Mouse (Mus musculus) gastrocnemius, postnatal 10 days (tissue): ENCODE results near the gene Tapt1. TPM values are rescaled to one million over a fixed set of nuclear protein-coding genes. Genes with fewer than 3 reads are reported as not detected.

Experiments used
- DNase-seq: peaks from one replicate; pipeline ENCODE4 v3.0.0; 2021; ENCODE audit warnings: mixed read lengths
- total RNA-seq, 2 experiments: library from RNA; stranded (reverse); gene quantifications; 2 replicates each; pipeline ENCODE4 v1.2.3; 2021

Tapt1 gene
- total RNA-seq, 2 experiments from 2014 or later, result 31.7 to 33.1 TPM

GRCm38 (mm10) chr5:44198471-44198870 is 28.0 kb downstream of the Tapt1 start:
- no peak for DNase-seq

DNA sequence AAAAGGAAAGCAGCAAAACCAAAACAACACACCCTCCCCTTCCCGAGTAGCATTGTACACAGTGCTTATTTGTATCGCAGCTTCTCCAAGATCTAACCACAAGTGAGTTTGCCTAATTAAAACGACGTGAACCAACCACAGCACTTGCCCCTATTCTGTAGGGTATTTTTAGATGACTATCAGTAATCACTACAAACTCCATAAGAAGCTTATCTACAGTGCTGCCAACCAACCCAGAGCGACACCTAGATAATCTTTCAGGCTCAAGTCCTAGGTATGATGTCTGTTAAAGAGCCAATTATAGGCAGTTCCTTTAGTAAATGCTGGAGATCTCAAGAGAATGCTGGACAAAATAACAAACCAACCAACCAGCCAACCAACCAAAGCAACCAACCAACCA is 28.6 kb downstream of the Tapt1 start:
- DNase-seq, result no peak

GRCm38 (mm10) chr5:44196167-44196566 is 30.3 kb downstream of the Tapt1 start:
- DNase-seq, result no peak

- DNase-seq, result no peak
These were observed 39.1 kb downstream of the Tapt1 start for GRCm38 (mm10) chr5:44187370-44187769.

DNA sequence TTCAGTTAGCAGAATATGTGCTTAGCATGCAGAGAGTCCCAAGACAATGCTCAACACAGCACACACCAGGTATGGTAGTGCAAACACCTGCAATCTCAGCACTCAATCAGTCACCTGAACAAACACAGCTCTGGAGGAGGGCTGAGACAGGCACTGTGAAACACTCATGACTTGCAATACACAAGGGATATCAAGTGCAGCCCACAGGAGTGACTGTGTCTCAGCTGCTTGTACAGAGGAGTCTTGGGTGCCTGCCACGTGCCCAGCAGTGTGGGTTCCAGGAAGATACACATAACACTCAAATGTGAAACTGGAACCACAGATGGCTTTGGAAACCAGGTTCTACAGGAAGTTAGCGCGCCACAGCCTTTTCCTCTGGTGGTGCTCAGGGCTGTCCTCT is 44.8 kb downstream of the Tapt1 start:
- peak; percentile 20 for DNase-seq

DNA sequence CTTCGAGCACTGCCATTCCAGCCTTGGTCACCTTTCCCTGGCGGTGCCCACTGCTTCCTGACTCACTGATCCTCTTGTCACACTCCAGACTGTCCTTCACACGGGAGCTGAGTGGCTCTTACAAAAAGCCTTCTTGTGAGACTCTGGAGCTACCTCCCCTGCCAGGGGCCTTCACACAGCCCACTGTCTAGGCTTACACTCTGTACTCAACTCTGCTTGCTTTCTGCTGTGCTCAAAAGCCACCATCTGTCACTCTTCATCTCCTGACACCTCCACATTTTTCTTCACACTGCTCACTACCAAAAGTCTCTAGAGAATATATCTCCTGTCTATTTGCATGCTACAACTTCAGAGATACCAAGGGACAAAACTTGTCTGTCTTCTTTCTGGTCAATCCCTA is 46.0 kb downstream of the Tapt1 start:
- no peak for DNase-seq

- DNase-seq, result no peak
These were observed 52.4 kb downstream of the Tapt1 start for GRCm38 (mm10) chr5:44174046-44174445.

- no peak for DNase-seq
These were observed 59.6 kb downstream of the Tapt1 start for GRCm38 (mm10) chr5:44166866-44167265.

GRCm38 (mm10) chr5:44165854-44166253 is 60.6 kb downstream of the Tapt1 start:
- DNase-seq, result no peak

DNA sequence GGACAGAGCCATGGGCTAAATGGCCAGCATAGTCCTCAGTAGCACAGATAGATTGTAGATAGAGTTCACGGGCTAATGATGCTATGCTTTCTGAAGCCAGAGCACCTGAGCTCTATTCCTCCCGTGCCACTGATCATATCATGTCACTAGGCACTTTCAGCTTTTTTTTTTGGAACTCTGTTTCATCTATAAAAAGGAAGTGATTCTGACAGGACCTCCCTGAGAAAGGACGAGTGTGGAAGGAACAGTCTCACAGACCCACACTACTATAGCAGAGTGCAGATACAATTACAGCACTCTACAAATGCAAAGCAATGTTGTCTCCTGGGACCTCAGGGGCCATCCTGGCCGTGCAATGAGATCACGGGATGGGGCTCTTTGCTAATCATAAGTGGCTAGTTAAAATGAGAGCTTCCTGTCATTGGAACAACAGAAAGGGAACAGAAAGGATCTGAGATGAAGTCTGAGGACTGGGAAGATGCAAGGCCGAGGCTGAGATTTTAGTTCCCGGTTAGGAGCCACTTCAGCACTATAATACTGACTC is 62.1 kb downstream of the Tapt1 start:
- DNase-seq, result no peak

GRCm38 (mm10) chr5:44163318-44163717 is 63.1 kb downstream of the Tapt1 start:
- no peak for DNase-seq

GRCm38 (mm10) chr5:44162786-44163185 is 63.6 kb downstream of the Tapt1 start:
- no peak for DNase-seq

GRCm38 (mm10) chr5:44159679-44160438 is 66.6 kb downstream of the Tapt1 start:
- DNase-seq, result no peak

- DNase-seq, result no peak
These were observed 67.2 kb downstream of the Tapt1 start for GRCm38 (mm10) chr5:44159231-44159630.

GRCm38 (mm10) chr5:44158458-44158857 is 68.0 kb downstream of the Tapt1 start:
- no peak for DNase-seq

GRCm38 (mm10) chr5:44157760-44158159 is 68.7 kb downstream of the Tapt1 start:
- no peak for DNase-seq

GRCm38 (mm10) chr5:44153050-44153449 is 73.4 kb downstream of the Tapt1 start:
- DNase-seq, result no peak

- peak; percentile 43 for DNase-seq
These were observed 74.9 kb downstream of the Tapt1 start for GRCm38 (mm10) chr5:44151327-44152051.

DNA sequence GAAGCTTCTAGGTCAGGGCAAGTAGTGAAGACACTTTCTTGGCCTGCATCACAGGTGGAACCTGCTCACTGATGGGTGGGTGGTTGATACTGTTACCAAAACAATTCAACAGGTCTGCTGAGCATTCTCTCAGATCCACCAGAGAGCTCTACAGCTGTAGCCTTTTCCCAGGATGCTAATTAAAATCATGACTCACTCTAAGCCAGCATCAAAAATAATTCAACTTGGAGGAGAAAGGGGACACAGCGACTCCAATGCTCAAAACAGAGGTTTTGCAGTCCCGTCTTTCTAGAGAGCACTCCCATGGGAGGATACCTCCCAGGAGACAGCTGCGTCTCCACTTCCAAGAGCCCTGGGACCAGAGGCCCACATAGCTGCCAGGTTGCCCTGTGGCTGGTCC is 78.7 kb downstream of the Tapt1 start:
- DNase-seq, result no peak

DNA sequence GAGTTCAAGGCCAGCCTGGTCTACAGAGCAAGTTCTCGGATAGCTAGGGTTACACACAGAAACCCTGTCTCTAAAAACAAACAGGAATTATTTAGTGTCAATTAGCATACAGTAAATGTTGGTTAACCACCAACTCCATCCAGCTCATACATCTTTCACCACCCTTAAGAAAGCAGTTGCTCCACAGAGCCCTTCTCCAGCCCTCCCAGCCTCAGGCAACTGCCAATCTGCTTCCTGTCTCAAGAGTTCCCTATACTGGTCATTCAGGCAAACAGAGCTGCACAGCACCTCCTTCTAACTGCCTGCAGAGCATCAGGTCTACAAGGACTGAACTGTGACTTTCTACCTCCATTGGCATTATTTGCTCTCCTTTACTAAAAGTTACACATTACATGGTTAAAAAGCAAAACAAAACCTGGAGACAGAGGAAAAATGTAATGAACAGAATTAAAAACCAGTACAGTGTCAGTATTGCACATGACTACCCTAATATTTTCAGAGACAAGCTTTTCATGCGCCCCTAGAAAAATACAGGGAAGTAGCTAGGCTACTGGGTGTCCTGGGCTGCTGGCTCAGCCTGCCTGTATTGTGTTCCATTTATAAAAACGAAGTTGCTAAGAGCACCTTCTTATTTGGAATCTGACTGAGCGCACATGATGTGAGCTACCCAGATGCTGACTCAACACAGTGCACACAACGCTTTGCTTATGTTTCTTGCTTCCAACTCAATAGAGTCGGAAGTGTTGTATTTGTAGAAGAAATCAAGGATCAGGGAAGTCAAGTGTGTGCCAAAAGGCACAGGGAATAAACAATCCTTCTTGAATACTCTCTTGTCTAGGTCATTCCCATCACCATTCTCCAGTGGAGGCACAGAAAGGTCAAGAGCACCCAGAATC is 79.7 kb downstream of the Tapt1 start:
- no peak for DNase-seq

DNA sequence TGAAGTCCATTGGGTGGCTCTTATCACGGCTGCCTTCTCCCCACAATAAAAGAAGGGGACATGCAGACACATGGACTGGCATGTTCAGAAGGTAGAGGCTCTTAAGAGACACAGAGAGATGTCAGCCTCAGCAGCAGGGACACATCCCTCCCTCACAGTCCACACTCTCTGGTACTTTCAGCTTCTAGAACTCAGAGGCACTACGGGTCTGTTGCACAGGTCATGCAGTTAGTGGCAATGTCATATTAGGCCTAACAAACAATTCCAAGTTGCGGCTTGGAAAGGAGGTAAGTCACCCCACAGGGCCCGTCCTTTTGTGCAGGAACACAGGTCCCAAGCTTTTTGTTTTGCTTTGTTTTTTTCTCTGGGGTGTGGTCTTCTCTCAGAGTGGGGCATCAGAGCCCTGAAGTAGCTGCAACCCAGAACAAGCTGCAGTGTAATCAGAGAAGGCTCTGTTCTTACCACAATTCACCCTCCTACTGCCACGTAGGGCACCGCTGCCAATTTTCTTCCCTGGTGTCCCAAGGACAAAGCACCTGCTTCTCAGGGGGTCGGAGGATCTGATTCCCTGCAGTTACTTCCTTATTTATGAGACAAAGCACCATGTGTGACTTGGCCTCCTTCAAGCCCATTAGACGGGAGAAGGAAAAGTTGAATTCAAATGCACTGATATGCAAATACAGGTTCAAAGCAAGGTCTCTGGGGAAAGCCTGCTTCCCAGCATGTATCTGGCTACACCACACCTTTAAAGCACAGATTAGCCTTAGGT is 82.8 kb downstream of the Tapt1 start:
- DNase-seq, result no peak

DNA sequence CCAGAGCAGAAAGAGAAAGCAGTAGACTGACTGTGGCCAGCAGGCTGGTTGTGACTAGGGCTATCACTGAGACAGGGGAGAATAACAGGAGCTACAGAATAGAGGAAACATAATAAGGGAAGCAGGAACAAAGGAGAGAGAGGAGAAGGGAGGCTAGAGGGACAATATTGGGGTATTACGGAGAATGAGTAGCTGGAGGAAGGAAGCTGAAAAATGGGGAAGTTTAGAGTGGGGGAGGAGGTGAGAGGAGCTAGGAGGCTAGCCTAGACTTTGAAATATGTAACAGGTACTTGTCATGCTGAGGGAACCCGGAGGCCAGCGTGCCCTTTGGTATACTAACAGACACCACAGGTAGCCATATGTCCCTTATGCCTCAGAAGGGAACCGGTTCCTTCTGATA is 98.9 kb downstream of the Tapt1 start:
- DNase-seq, result no peak
